Mouse (Mus musculus) lung, postnatal 14 days (tissue): ENCODE data around the gene Flrt1.
"Not testable (repeated sequence)": the region's sequence is repeated elsewhere in the genome, so short reads cannot be mapped to it uniquely, and the experiment has no call there.

ENCODE experiments used
- DNase-seq: peaks from one replicate; pipeline ENCODE4 v3.0.0; 2021

The Flrt1 gene

GRCm38 (mm10) chr19:7099620-7100155, 5.8 kb downstream of the Flrt1 start:
- DNase-seq, result no peak

DNA sequence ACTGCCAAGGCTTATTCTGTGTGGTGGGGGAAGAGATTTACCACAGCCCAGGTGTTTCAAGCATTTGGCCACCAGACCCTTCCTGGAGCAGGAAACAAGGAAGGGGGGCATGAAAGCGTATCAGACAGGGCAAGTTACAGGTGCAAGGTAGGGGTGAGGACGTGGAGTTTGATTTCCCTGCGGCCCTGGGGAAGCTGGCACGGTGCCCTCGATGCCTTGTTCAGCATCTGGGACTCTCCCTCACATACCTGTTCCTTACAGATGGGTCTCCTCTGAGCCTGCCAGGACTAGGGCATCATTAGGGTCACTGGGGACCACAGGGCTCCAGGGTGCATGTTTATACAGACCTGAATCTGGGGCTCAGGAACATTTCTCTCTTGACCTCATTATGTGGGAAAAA, 12.8 kb downstream of the Flrt1 start:
- no peak for DNase-seq

- no peak for DNase-seq
Observed at GRCm38 (mm10) chr19:7091448-7092050, 14.0 kb downstream of the Flrt1 start.

DNA sequence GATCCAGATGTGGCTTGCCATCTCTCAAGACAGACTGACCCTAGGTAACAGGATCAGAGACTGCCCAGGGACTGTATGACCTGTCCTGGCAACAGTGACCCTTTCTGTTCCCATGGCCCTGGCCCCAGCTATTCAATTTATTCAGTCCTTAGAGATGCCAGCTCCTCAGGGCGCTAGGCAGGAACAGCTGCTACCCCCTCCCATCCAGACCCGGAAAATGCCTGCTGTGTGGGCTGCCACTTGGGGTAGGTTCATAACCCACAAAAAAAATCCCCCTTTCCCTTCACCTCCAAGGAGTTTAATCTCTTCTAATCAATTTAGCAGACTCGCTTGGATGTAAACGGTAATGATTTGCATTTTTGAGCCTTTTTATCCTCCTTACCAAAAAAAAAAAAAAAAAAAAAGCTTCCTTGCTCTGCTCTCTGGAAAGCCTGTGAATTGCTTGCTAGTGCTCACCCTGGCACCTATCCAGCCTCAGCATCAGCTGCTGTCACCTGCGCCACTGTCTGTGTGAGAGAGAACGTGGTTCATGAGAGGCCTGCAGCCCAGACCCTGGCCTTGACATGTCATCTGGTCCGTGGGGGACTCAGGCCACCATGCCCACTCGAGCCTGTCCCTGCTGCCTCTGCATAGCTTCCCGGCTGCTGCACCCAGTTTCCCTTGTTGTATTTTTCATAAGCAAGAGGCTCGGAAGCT, 15.0 kb downstream of the Flrt1 start:
- DNase-seq, result no peak

DNA sequence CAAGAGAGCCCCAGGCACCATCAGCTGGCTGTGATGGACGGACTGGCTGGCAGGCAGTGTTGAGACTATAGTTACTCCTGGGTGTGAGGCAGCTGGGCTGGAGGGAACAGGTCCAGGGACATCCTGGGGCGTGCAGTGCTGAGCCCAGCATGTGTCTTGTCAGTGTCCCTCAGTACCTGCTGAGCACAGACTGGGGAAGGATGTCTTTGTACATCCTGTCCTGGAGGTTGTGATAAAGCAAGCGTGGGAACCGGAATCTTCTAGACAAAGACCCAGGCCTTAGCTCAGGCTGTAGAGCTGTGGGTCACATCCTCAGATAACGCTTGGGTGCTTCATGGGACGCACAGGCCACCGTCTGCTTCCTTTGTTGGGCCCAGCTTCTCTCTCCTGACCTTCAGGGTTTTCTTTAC, 15.7 kb downstream of the Flrt1 start:
- DNase-seq, result no peak

DNA sequence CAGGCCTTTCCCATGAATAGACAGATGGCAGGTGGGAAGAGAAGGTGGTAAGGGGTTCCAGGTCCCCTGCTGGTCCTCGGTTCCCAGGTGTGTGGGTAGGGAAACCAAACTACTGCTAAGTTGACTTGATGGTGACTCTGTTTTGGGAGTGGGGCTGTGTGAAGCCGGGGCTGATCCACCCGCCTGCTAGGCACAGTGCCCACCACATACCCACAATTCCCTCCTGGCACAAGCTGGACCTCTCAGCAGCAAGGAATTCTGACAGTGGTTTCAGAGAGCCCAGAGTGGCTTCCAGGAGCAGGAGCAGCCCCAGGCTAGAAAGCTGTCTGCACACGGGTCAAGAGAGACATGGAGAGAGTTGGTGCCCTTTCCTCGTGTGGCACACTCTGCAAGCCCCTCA, 16.5 kb downstream of the Flrt1 start:
- DNase-seq, result no peak

DNA sequence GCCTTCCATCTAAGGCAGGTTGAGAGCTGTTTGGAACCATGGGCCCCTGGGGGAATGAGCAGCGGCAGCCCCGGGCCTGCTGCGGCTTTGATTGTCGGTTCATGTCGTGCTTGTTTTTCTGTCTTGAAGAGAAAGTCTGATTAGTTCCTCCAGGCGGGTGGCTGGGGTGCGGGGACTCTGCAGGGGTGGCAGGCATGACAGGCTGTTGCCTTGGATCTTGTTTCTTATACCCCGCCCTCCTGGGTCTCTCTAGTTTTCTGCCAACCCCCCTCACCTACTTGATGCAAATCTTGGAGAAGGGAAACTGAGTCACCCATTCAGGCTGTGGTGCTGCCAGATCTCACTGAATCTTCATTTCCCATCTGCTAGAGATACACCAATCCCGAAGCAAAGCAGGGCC, 17.0 kb downstream of the Flrt1 start:
- no peak for DNase-seq

DNA sequence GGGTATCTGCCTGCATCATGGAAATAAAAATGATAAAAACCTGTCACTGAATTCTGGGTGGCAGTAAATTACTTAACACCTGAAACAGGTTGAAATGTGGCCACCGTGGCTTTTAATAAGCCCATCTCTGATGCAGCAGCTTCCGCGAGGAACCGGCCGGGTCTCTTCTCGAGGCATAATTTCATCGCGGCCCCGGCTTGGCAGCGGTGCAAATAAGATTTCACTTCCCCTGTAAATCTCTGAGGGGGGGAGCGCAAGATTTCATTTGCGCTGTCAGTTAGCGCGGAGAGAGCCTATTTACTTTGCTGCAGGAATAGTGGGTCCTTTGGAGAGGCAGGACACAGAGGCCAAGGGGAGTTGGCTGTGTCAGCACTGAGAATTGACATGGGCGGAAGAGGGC, 20.8 kb downstream of the Flrt1 start:
- DNase-seq, result no peak

DNA sequence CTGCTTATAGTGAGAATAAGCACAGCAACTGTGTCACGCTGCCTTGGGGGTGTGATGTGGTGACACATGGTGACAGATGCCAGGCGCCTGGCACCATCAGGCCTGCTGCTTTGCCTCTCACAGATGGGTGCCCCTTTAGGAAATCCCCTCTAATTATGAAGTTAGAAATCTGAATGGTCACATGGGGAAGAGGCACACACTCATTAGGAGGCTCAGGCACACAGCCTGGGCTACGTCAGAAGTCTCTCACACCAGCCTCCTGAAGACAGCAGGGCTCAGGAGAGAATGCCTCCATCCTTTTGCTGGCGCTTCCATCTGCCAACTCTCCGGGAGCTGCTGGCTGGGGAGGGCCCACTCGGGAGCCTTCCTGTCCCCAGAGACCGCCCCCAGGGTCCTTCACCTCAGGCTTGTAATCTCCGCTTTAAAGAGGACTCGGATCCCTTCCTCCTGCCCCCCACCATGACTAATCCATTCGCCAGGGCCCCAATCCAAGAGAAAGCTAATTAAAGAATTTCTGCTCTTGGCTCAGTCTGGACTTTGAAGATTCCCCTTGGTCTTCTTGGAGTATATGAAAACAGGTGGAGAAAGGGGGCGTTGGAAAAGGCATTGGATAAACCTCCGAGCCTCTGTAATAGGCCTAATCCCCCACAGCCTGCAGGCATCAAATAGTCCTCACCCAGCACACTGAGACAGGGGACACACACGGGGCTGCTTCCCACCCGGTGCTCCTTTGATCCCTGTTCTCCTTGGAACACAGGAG, 22.3 kb downstream of the Flrt1 start:
- no peak for DNase-seq

GRCm38 (mm10) chr19:7081516-7082266, 23.8 kb downstream of the Flrt1 start:
- no peak for DNase-seq

GRCm38 (mm10) chr19:7078271-7078670, 27.3 kb downstream of the Flrt1 start:
- no peak for DNase-seq

- DNase-seq, result no peak
Observed at GRCm38 (mm10) chr19:7077666-7078065, 27.9 kb downstream of the Flrt1 start.

DNA sequence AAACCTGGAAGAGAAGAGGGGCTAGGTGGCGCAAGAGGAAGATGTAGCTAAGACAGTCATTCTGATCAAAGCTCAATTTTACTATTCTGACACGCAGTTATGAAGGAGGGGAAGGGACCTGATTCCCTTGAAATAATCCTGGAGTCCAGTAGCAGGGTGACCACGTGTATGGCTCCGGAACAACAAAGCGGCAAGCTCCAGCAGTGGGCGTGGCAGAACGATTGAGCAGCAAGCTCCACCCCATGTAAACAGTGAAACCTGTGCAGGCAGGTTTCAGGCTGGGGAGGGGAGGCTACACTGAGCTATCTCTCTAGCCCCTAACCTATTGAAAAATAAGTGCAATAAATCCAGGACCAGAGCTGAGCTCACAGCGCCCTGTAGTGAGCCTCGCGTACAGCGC, 30.2 kb downstream of the Flrt1 start:
- DNase-seq, result not testable (repeated sequence)

- DNase-seq, result no peak
Observed at GRCm38 (mm10) chr19:7073997-7074781, 31.3 kb downstream of the Flrt1 start.

DNA sequence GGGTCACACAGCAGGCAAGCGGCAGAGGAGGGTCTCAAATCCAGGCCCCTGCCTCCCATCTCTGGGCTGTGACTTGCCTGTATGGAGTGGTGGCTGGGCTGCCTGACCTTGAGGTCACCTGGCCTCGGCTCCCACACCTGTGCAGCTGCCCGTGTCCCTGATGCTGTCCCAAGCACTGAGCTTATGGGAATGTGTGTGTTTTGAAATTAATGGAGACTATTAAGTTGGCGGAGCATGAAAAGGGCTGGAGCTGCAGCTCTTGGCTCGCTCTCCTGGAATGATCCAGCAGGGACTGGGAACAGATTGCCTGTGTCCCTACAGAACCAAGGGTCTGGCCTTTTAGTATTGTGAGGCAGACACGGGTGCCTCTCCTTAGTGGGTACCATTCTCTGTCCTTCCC, 33.3 kb downstream of the Flrt1 start:
- DNase-seq, result no peak

GRCm38 (mm10) chr19:7070775-7071174, 34.8 kb downstream of the Flrt1 start:
- no peak for DNase-seq

- peak; percentile 43 for DNase-seq
Observed at GRCm38 (mm10) chr19:7069781-7070763, 35.5 kb downstream of the Flrt1 start.

DNA sequence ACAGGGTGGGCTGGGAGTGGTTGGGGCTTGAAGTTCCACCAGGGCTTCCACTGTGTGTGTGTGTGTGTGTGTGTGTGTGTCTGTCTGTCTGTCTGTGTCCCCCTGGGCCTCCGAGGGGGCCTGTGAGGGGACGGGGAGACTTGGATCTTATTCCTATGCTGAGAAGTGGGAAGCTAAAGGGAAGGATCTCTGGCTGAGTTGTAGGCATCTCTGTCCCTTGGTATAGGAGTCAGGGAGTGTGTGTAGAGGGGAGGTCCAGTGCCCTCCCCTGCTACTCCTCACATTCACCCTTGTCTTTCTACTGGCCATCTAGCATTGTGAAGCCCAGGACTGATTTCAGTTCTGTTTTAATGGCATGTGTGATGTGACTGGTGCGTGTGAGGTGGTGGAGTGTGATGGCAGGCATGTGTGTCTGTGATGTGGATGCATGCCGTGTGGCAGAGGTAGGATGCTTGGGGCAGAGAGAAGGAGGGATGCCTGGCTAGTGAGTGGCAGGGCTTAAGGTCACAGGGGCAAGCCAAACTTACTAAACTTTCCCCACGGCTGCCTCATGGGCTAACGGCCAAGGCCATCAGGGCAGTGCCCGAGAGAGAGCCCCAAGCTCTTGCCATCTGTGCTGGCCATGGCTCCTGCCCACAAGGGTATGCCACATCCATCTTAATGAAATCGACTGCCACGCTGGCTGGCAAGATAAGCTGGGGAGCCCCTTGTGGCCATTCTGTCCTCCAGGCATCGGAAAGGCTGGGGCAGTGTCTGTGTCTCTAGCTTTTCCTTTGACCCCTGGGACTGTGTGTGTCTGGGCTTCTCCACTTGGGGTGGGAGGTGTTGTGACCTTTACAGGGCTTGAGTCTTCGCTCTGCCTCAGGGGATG, 36.6 kb downstream of the Flrt1 start:
- DNase-seq, result no peak

- peak; percentile 88 for DNase-seq
Observed at GRCm38 (mm10) chr19:7068136-7068535, 37.4 kb downstream of the Flrt1 start.
